Mouse (Mus musculus) heart, postnatal 0 days (tissue): ENCODE measurements around the gene Lsg1. TPM values are rescaled to one million over a fixed set of nuclear protein-coding genes. Genes with fewer than 3 reads are reported as not detected.
A peak's percentile ranks its signal among the peaks of the same experiment; 100 is the strongest.

Experiments
- ATAC-seq: fragments of 200-750 bp; cut with Nextera tagmentation; 2 replicates; pipeline ENCODE4 v1.8.0; 2017; ENCODE audit warnings: low read depth, moderate number of reproducible peaks, moderate library complexity; ENCODE audit not compliant: insufficient read depth
- DNase-seq: peaks from one replicate; pipeline ENCODE4 v3.0.0-alpha.2; 2016; ENCODE audit warnings: low spot score
- H3K27ac ChIP-seq: fragments of 300-500 bp; sonication (generic); 2 replicates; pipeline ENCODE4 v1.5.1; 2014; ENCODE audit warnings: low read depth, mild to moderate bottlenecking
- H3K27me3 ChIP-seq: fragments of 300-500 bp; sonication (generic); 2 replicates; pipeline ENCODE4 v1.6.1; 2014; ENCODE audit warnings: low read length, mixed read lengths; ENCODE audit not compliant: control insufficient read depth, insufficient read depth
- H3K36me3 ChIP-seq: fragments of 300-500 bp; sonication (generic); replicated peaks from 2 replicates; pipeline ENCODE4 v1.6.1; 2014; ENCODE audit warnings: low read length, mixed read lengths; ENCODE audit not compliant: control insufficient read depth, insufficient read depth
- H3K4me1 ChIP-seq: fragments of 300-500 bp; sonication (generic); 2 replicates; pipeline ENCODE4 v1.6.1; 2014; ENCODE audit warnings: antibody characterized with exemption; ENCODE audit not compliant: control insufficient read depth, insufficient read depth
- H3K4me2 ChIP-seq: fragments of 300-500 bp; sonication (generic); 2 replicates; pipeline ENCODE4 v1.6.1; 2014; ENCODE audit warnings: low read depth, mild to moderate bottlenecking, low read length, moderate library complexity
- H3K4me3 ChIP-seq: fragments of 300-500 bp; sonication (generic); 2 replicates; pipeline ENCODE4 v1.5.1; 2014; ENCODE audit warnings: low read depth, low read length
- H3K9ac ChIP-seq: fragments of 300-500 bp; sonication (generic); replicated peaks from 2 replicates; pipeline ENCODE4 v1.6.1; 2014; ENCODE audit warnings: low read depth, low read length, mixed read lengths
- H3K9me3 ChIP-seq: fragments of 300-500 bp; sonication (generic); replicated peaks from 2 replicates; pipeline ENCODE4 v1.6.1; 2016; ENCODE audit warnings: low read length; ENCODE audit not compliant: control insufficient read depth
- CTCF ChIP-seq: IDR thresholded peaks from 2 replicates; pipeline ENCODE4 v1.5.1; 2016; ENCODE audit warnings: antibody characterized with exemption, control low read depth, low read depth
- EP300 ChIP-seq: IDR thresholded peaks from 2 replicates; pipeline ENCODE4 v1.6.1; 2016; ENCODE audit warnings: antibody characterized with exemption, low read depth
- WGBS: fragments of 180-500 bp; shearing (Covaris S2); extraction: QIAGEN DNeasy Blood & Tissue Kit; methylation state at CpG from one replicate; pipeline ENCODE4 v1.1.7; 2014; 5-methylcytosine and 5-hydroxymethylcytosine counted together
- polyA plus RNA-seq: library from polyadenylated mRNA; unstranded; fragments of >200 nt; fragmentation: Nextera tagmentation; extraction: Ambion mirVana; gene quantifications from 2 replicates; pipeline ENCODE4 v1.2.1, GENCODE M21; 2015
- total RNA-seq: library from RNA; depleted of rRNA; stranded (reverse); fragments of >200 nt; gene quantifications from 2 replicates; pipeline ENCODE4 v1.2.3, GENCODE M21; 2014; ENCODE audit warnings: low replicate concordance

Gene Lsg1
- total and polyA plus RNA-seq, 2 experiments from 2014 or later, result 15.8 to 32.8 TPM

DNA sequence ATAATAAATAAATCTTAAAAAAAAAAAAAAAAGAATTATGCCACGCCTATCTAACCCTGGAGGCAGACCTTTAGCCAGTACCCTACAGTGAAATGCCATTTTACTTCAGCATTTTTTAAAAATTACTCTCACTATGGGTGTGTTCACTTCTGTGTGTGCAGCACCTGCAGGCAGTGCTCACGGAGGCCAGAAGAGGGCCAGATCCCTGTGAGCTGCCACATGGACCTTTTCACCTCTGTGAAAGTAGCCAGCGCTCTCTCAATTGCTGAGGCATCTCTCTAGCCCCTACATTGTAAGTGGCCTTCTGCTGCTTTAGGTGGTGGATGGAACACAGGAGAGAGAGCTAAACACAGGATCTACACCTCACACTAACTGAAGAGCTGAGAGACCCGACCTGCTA lies 17.2 kb downstream of the Lsg1 start:
- WGBS, result 96% methylated on average over 4 of the region's 4 CpGs
- no peak for TF ChIP-seq CTCF
- no peak for TF ChIP-seq EP300
- no peak overlapping the region for H3K9ac ChIP-seq
- no peak overlapping the region for H3K4me2 ChIP-seq
- peaks cover 92% of the 10 kb centered on the region for H3K36me3 ChIP-seq
- DNase-seq (no peak), ATAC-seq (no peak)
- H3K4me3 ChIP-seq, result no peak overlapping the region
- no peaks in the 10 kb centered on the region for H3K4me1 ChIP-seq
- no peaks in the 10 kb centered on the region for H3K27me3 ChIP-seq
- no peaks in the 10 kb centered on the region for H3K9me3 ChIP-seq
- no peak overlapping the region for H3K27ac ChIP-seq

- Histone ChIP-seq H3K27me3 (no peaks in the 10 kb centered on the region), H3K4me1 (peaks cover 2% of the 10 kb centered on the region; the same call in 1 of the 2 replicates), H3K27ac (no peak overlapping the region), H3K4me3 (no peak overlapping the region), H3K9ac (no peak overlapping the region), H3K9me3 (no peaks in the 10 kb centered on the region), H3K4me2 (no peak overlapping the region), H3K36me3 (peaks cover 95% of the 10 kb centered on the region)
- whole genome bisulfite sequencing, result 87% methylated on average over 6 of the region's 6 CpGs
- no peak for ATAC-seq
- no peak for DNase-seq
- TF ChIP-seq EP300, result no peak
- TF ChIP-seq CTCF, result no peak
These were observed 21.8 kb downstream of the Lsg1 start for GRCm38 (mm10) chr16:30565631-30566030.

- no peak for TF ChIP-seq CTCF
- TF ChIP-seq EP300, result no peak
- no peak overlapping the region for H3K4me3 ChIP-seq
- peaks cover 3% of the 10 kb centered on the region; the same call in 1 of the 2 replicates for H3K4me1 ChIP-seq
- ATAC-seq, result peak; percentile 57; the same call in 1 of the 2 replicates
- no peaks in the 10 kb centered on the region for H3K27me3 ChIP-seq
- 68% methylated on average over 4 of the region's 4 CpGs for WGBS
- H3K4me2 ChIP-seq, result no peak overlapping the region
- H3K36me3 ChIP-seq, result peaks cover 57% of the 10 kb centered on the region
- no peak overlapping the region for H3K9ac ChIP-seq
- DNase-seq, result peak; percentile 22
- H3K9me3 ChIP-seq, result peaks cover 2% of the 10 kb centered on the region
- 0 out of 2 replicates have a peak overlapping the region, but pooled peaks have one; percentile 8 for H3K27ac ChIP-seq
These were observed 26.8 kb downstream of the Lsg1 start for GRCm38 (mm10) chr16:30560601-30561000.

- peaks cover 3% of the 10 kb centered on the region; the same call in 1 of the 2 replicates for H3K4me1 ChIP-seq
- peaks cover 46% of the 10 kb centered on the region for H3K36me3 ChIP-seq
- no peak overlapping the region for H3K4me2 ChIP-seq
- peak overlapping the region; percentile 54 for H3K27ac ChIP-seq
- H3K27me3 ChIP-seq, result no peaks in the 10 kb centered on the region
- 45% methylated on average over 5 of the region's 5 CpGs for WGBS
- H3K9me3 ChIP-seq, result peaks cover 11% of the 10 kb centered on the region
- H3K4me3 ChIP-seq, result no peak overlapping the region
- TF ChIP-seq EP300 (no peak), CTCF (no peak)
- DNase-seq (peak; percentile 26), ATAC-seq (peak; percentile 50; the same call in 1 of the 2 replicates)
- no peak overlapping the region for H3K9ac ChIP-seq
These were observed 27.9 kb downstream of the Lsg1 start for GRCm38 (mm10) chr16:30559312-30559992.

DNA sequence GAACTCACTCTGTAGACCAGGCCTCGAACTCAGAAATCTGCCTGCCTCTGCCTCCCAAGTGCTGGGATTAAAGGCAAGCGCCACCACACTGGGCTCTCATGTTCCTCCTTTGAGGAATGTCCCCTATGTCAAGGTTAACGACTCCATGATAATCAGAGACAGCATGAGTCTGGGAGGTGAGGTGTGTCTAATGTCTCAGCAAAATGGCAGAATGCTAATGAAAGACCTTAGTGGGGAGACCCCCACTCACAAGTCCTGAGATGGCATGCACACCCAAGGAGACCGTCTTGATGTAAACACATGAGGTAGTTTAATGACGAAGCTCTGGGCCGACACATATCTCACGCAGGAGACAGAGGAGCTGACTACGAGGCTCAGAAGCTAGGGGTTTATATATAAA lies 33.3 kb downstream of the Lsg1 start:
- TF ChIP-seq EP300 (no peak), CTCF (no peak)
- Histone ChIP-seq H3K4me1 (peaks cover 11% of the 10 kb centered on the region; the same call in 1 of the 2 replicates), H3K4me3 (no peak overlapping the region), H3K4me2 (no peak overlapping the region), H3K36me3 (no peaks in the 10 kb centered on the region), H3K27ac (no peak overlapping the region), H3K9ac (no peak overlapping the region), H3K9me3 (peaks cover 11% of the 10 kb centered on the region), H3K27me3 (no peaks in the 10 kb centered on the region)
- DNase-seq (no peak), ATAC-seq (no peak)
- 97% methylated on average over 8 of the region's 8 CpGs for WGBS
